Mouse (Mus musculus) myocyte (in vitro differentiated cells): ENCODE measurements around the gene Lim2. TPM values are rescaled to one million over a fixed set of nuclear protein-coding genes. Genes with fewer than 3 reads are reported as not detected.

Experiments used
- H3K27me3 ChIP-seq: one replicate; pipeline ENCODE4 v1.6.1; 2011; ENCODE audit not compliant: control insufficient read depth, insufficient read depth, insufficient read length
- H3K36me3 ChIP-seq: one replicate; pipeline ENCODE4 v1.6.1; 2011; ENCODE audit not compliant: control insufficient read depth, insufficient read depth
- H3K4me2 ChIP-seq: one replicate; pipeline ENCODE4 v1.6.1; 2011; ENCODE audit warnings: low read depth, control low read depth
- H3K4me3 ChIP-seq: one replicate; pipeline ENCODE4 v1.5.1; 2011; ENCODE audit warnings: mild to moderate bottlenecking, control low read depth, moderate library complexity
- H3K79me2 ChIP-seq: one replicate; pipeline ENCODE4 v1.6.1; 2011; ENCODE audit not compliant: control insufficient read depth, insufficient read depth
- H3ac ChIP-seq: one replicate; pipeline ENCODE4 v1.6.1; 2011; ENCODE audit not compliant: control insufficient read depth, insufficient read length
- CEBPB ChIP-seq: IDR thresholded peaks from 2 replicates; pipeline ENCODE4 v1.6.1; 2011; ENCODE audit warnings: mild to moderate bottlenecking, moderate library complexity; ENCODE audit not compliant: poor library complexity, insufficient read depth, severe bottlenecking
- E2F4 ChIP-seq: IDR thresholded peaks from one replicate; pipeline ENCODE4 v1.6.1; 2011; ENCODE audit warnings: mild to moderate bottlenecking, control low read depth, moderate library complexity; ENCODE audit not compliant: insufficient read depth
- MAX ChIP-seq: IDR thresholded peaks from one replicate; pipeline ENCODE4 v1.6.1; 2011; ENCODE audit warnings: low read depth, mild to moderate bottlenecking, control low read depth
- MYOD1 ChIP-seq, 3 experiments: IDR thresholded peaks; one replicate each; pipeline ENCODE4 v1.6.1; 2011; ENCODE audit warnings: control low read depth in 2 of 3, low read depth in 2 of 3, mild to moderate bottlenecking in 2 of 3, moderate library complexity in 1 of 3; ENCODE audit not compliant: insufficient read length in 2 of 3, control insufficient read depth in 1 of 3
- MYOG ChIP-seq, 3 experiments: IDR thresholded peaks; one replicate each; pipeline ENCODE4 v1.6.1; 2011; ENCODE audit warnings: control low read depth in 2 of 3, low read depth in 2 of 3, mild to moderate bottlenecking in 2 of 3; ENCODE audit not compliant: insufficient read length in 2 of 3, control insufficient read depth in 1 of 3, insufficient read depth in 1 of 3
- POLR2A ChIP-seq: IDR thresholded peaks from one replicate; pipeline ENCODE4 v1.6.1; 2011; ENCODE audit warnings: low read depth, mild to moderate bottlenecking, control low read depth, moderate library complexity; ENCODE audit not compliant: insufficient read length
- POLR2AphosphoS2 ChIP-seq: IDR thresholded peaks from one replicate; pipeline ENCODE4 v1.6.1; 2011; ENCODE audit warnings: low read depth, control low read depth; ENCODE audit not compliant: insufficient read length
- REST ChIP-seq: IDR thresholded peaks from one replicate; pipeline ENCODE4 v1.6.1; 2011; ENCODE audit warnings: mild to moderate bottlenecking, control low read depth, moderate library complexity; ENCODE audit not compliant: insufficient read depth, insufficient read length
- SRF ChIP-seq: IDR thresholded peaks from one replicate; pipeline ENCODE4 v1.6.1; 2011; ENCODE audit warnings: low read depth; ENCODE audit not compliant: control insufficient read depth, insufficient read length
- TCF12 ChIP-seq: IDR thresholded peaks from one replicate; pipeline ENCODE4 v1.6.1; 2011; ENCODE audit warnings: mild to moderate bottlenecking, control low read depth; ENCODE audit not compliant: poor library complexity, insufficient read depth, severe bottlenecking
- TCF3 ChIP-seq: IDR thresholded peaks from one replicate; pipeline ENCODE4 v1.6.1; 2011; ENCODE audit warnings: low read depth, control low read depth; ENCODE audit not compliant: insufficient read length
- USF1 ChIP-seq: IDR thresholded peaks from one replicate; pipeline ENCODE4 v1.6.1; 2011; ENCODE audit warnings: low read depth, mild to moderate bottlenecking, control low read depth, moderate library complexity
- polyA plus RNA-seq: library from polyadenylated mRNA; unstranded; fragments of >200 nt; fragmentation: generic; extraction: Trizol; gene quantifications from one replicate; pipeline ENCODE4 v1.2.1, GENCODE M21; 2012; ENCODE audit warnings: missing spikeins

Lim2 gene
- polyA plus RNA-seq, 1 experiment: not detected

- H3K4me2 ChIP-seq: no peak overlapping the region
- no peaks in the 10 kb centered on the region for H3K27me3 ChIP-seq
- no peak for TF ChIP-seq TCF12
- no peak for TF ChIP-seq POLR2AphosphoS2
- TF ChIP-seq MAX: no peak
- no peak for TF ChIP-seq CEBPB
- no peak for TF ChIP-seq MYOG (IDR thresholded peaks at IDR 0.05; ENCODE audit: control insufficient read depth in 1 of 3, insufficient read depth in 1 of 3, insufficient read length in 2 of 3, low read depth in 2 of 3)
- TF ChIP-seq REST: no peak
- TF ChIP-seq SRF: no peak
- TF ChIP-seq TCF3: no peak
- TF ChIP-seq USF1: no peak
- TF ChIP-seq MYOD1 (IDR thresholded peaks at IDR 0.05; ENCODE audit: control insufficient read depth in 1 of 3, insufficient read length in 2 of 3, low read depth in 2 of 3): no peak
- no peak overlapping the region for H3K4me3 ChIP-seq
- no peaks in the 10 kb centered on the region for H3K79me2 ChIP-seq
- no peak overlapping the region for H3ac ChIP-seq
- no peaks in the 10 kb centered on the region for H3K36me3 ChIP-seq
Observed at GRCm38 (mm10) chr7:43475706-43476105, 48.2 kb downstream of the Lim2 start.

- H3K4me3 ChIP-seq: no peak overlapping the region
- TF ChIP-seq POLR2AphosphoS2 (no peak), E2F4 (no peak), MAX (no peak), USF1 (no peak), CEBPB (no peak), MYOG (IDR thresholded peaks at IDR 0.05; ENCODE audit: control insufficient read depth in 1 of 3, insufficient read depth in 1 of 3, insufficient read length in 2 of 3, low read depth in 2 of 3) (no peak), REST (no peak), POLR2A (no peak), SRF (no peak), MYOD1 (IDR thresholded peaks at IDR 0.05; ENCODE audit: control insufficient read depth in 1 of 3, insufficient read length in 2 of 3, low read depth in 2 of 3) (no peak), TCF3 (no peak), TCF12 (no peak)
- H3ac ChIP-seq: no peak overlapping the region
- H3K36me3 ChIP-seq: no peaks in the 10 kb centered on the region
- no peak overlapping the region for H3K4me2 ChIP-seq
- no peaks in the 10 kb centered on the region for H3K27me3 ChIP-seq
- H3K79me2 ChIP-seq: no peaks in the 10 kb centered on the region
Observed at GRCm38 (mm10) chr7:43476376-43476775, 48.9 kb downstream of the Lim2 start.

DNA sequence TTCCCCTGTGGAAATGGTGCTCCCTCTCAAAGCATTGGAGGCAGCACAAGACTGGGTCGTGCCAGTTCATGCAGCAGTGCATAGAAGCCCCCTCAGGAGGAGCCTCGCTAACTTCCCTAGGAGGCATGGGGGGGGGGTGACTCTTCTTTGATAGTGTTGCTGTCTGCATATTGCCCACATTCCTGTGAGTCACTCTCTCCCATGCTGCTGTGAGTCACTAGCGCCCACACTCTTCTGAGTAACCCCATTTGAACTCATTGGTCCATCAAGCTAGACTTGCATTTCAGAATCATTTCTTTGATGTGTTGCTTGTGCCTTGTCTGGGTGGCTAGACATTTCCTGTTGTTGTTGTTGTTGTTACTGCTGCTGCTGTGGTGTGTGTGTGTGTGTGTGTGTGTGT lies 53.7 kb downstream of the Lim2 start:
- no peaks in the 10 kb centered on the region for H3K27me3 ChIP-seq
- H3ac ChIP-seq: no peak overlapping the region
- H3K79me2 ChIP-seq: no peaks in the 10 kb centered on the region
- H3K36me3 ChIP-seq: no peaks in the 10 kb centered on the region
- H3K4me2 ChIP-seq: peak overlapping the region; percentile 46
- no peak overlapping the region for H3K4me3 ChIP-seq
- TF ChIP-seq CEBPB (no peak), MYOG (IDR thresholded peaks at IDR 0.05; ENCODE audit: control insufficient read depth in 1 of 3, insufficient read depth in 1 of 3, insufficient read length in 2 of 3, low read depth in 2 of 3) (no peak), MAX (no peak), POLR2AphosphoS2 (no peak), SRF (no peak), REST (no peak), TCF12 (no peak), E2F4 (no peak), POLR2A (no peak), MYOD1 (IDR thresholded peaks at IDR 0.05; ENCODE audit: control insufficient read depth in 1 of 3, insufficient read length in 2 of 3, low read depth in 2 of 3) (no peak), USF1 (no peak), TCF3 (no peak)

DNA sequence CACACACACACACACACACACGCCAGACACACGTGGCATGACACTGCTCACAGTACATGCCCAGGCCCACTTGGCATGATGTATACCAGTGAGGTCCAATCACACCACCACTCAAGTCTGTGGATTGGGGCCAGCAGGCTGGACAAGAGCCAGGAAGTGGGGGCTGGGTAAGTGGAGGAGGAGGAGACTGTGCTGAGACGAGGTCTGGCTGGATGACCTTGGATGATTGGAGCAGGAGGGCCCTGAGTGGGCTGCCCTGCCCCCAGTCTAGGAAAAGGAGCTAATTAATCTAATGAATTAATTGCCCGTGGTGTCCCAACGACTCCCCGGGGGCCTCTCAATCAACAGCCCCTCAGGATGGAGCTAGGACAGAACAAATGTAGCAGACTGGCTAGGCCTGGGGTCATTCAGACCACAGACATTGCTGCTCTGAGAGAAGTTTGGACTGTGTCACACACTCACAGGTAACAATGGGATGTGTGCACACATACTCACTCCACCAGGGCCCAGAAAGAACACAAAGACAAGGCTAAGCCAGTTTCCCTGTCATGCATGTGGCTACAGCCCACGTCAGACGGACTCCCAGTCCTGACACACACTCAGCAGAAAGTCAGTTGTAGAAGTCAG lies 54.7 kb downstream of the Lim2 start:
- Histone ChIP-seq H3K4me2 (no peak overlapping the region), H3K4me3 (no peak overlapping the region), H3K79me2 (no peaks in the 10 kb centered on the region), H3K27me3 (no peaks in the 10 kb centered on the region), H3K36me3 (no peaks in the 10 kb centered on the region), H3ac (no peak overlapping the region)
- TF ChIP-seq SRF (no peak), POLR2A (no peak), TCF12 (no peak), MAX (no peak), MYOG (IDR thresholded peaks at IDR 0.05; ENCODE audit: control insufficient read depth in 1 of 3, insufficient read depth in 1 of 3, insufficient read length in 2 of 3, low read depth in 2 of 3) (no peak), POLR2AphosphoS2 (no peak), USF1 (no peak), E2F4 (no peak), MYOD1 (IDR thresholded peaks at IDR 0.05; ENCODE audit: control insufficient read depth in 1 of 3, insufficient read length in 2 of 3, low read depth in 2 of 3) (no peak), CEBPB (no peak), REST (no peak), TCF3 (no peak)
